Mouse (Mus musculus): ENCODE results near the gene Galns.
"Not testable (repeated sequence)": the region's sequence is repeated elsewhere in the genome, so short reads cannot be mapped to it uniquely, and the experiment has no call there.

Galns gene

DNA sequence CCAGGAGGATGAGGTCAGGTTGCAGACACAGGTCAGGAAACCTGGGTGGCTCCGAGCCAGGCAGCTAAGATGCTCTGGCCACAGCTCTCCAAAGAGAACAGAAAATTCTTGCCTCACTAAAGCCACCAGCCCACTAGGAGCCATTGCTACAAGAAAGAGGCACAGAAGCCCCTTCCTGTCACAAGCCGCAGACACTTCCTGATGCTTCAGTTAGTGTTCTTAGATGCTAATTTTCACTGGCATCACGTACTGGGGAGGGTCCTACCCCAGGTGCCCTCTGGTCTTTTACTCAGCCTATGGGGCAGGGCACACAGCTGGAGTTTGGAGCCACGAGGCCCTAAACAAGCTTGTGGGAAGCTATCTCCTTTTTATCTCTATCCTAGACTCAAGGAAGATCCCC is 15.2 kb downstream of the Galns start:
- no peak for DNase-seq (ENCODE audit: low spot score in 2 of 2)

DNA sequence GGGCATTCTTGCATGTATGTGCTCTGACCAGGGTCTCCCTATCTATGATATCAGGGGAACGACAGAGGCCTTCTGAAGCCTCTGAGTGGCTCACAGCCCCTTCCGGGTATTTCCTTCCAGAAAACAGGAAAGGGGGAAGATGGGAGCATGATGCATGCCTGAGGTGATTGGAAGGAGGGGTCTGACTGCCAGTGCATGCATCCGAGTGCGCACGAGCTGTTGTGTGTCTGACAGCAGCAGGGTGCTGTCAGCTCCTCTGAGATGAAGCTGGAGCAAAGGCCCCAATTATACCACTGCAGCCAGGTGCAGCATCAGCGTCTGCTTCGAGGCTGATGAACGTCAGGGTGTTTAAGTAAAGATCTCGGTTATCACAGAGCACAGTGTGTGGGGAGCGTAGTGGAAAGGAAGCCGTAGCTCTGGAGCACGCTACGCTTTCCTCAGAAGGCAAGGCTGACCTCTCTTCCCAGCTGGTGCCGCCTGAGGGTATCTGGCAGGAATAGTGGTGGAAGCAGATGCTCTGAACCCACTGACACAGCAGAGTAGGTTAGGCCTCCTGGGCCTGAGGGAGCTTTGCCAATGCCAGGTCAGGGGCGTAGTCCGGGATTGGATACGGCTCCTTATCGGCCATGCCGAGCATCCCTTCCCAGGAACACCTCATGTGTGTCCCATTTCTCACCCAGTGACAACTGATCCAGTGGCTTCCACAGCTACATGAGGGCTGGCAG is 17.3 kb downstream of the Galns start:
- DNase-seq (ENCODE audit: low spot score in 2 of 2), result no peak

DNA sequence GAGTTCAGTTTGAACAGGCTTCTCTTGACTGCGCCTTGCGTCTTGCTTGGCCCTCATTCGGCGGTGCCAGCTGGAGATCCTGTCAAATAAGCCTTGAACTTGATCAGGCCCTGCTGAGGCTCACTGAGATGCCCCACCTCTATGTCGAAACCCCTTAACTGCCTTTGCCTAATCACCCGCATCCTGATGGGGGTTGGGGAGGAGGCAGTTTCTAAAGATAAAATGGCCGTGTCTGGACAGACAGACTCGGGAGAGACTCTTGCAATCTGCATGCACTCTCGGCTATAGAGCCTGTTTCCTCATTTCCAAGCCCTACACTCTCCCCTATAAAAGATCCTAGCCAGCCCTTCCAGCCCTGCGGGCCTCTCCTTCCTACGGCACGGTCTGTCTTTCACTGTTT is 18.0 kb downstream of the Galns start:
- no peak for DNase-seq (ENCODE audit: low spot score in 2 of 2)

DNA sequence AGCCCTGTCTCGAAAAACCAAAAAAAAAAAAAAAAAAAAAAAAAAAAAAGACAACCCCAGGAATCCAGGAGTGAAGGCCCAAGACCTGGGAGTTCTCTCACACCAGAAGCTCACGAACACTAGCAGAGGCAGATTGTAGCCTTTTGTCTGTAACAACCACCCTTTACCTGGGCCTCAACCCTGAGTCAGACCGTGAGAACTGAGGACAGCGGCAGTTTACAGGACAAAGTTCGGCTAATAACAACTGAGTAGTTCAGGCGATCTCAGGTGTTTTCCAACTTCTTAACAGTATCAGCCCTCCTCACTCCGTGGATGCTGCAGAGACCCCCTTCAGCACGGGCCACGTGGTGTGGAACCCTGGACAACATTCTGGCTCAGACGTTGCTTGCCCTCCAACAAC is 24.5 kb downstream of the Galns start:
- DNase-seq (ENCODE audit: low spot score in 2 of 2), result no peak

DNA sequence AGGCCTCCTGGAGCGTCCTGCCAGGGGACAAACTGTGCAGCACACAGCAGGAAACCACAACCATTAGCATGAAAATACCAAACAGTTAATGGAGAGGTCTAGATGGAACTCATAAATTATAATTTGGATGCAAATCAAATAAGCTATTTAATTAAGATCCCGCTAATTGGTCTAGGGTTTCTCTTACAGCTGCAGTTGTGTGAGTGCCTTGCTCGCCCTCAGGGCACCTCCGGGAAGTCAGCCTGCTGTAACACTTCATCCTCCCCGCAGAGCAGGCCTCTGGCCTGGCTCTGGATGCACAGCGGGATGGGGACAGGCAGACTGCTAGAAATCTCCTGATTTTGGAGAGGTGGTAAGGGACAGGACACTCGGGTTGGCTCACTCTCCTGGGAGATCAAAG is 25.1 kb downstream of the Galns start:
- DNase-seq (ENCODE audit: low spot score in 2 of 2), result no peak

DNA sequence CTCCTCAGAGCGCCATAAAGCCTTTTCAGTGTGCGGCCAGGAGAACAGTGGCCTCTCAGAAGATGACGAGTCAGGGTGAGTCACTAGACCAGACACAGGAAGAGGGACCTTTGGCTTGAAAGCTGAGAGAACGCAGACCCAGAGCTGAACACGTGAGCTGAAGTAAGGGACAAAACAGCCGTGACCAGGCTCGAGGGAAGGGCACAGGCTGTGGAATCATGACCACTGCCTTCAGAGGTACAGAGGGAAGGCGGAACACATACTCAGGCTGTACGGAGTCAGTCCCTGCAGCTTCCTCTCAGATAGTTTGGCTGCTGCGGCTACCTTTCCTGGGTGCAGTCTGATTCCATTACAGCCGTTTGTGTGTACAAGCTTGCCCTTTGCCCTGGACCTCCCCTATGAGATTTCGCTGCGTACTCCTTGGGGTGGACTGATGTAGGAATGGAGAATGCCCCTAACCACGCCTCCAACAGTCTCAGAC is 25.8 kb downstream of the Galns start:
- DNase-seq (ENCODE audit: low spot score in 2 of 2), result no peak

DNA sequence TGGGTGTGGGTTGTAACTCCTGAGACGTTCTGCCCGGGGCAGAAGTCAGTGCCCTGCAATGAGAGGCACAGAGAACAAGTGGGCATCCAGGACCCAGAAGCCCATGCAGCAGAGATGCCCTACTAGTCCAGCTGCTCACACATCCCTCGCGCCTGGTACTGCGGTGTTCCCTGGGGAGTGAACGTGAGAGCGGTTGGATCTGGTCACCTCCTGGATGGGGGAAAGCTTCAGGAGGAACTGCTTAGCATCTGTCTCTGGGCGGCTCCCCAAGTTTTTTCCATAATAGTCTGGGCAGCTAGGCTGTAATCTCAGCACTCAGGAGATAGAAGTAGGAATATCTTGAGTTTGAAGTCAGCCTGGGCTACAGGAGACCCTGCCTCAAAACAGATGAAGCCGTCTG is 26.3 kb downstream of the Galns start:
- DNase-seq (ENCODE audit: low spot score in 2 of 2), result no peak

DNA sequence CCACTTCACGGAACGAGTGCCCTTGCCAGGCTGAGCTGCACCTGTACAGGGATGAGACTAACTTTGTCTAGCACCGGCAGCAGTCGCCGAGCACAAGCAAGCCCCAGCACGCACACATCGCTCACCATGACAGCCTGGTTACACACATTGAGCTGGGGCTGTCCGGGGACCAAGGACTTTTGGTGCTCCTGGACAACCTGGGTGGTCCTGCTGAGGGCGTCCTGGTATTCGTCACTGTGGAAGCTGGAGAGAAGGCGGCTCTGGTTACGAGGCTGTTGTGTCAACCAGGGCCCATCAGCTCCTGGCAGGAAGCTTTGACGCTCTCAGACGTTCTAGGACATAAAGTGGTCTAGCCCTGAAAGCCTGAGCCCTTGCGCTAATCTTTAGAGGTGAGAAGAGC is 30.3 kb downstream of the Galns start:
- DNase-seq (ENCODE audit: low spot score in 2 of 2), result no peak

DNA sequence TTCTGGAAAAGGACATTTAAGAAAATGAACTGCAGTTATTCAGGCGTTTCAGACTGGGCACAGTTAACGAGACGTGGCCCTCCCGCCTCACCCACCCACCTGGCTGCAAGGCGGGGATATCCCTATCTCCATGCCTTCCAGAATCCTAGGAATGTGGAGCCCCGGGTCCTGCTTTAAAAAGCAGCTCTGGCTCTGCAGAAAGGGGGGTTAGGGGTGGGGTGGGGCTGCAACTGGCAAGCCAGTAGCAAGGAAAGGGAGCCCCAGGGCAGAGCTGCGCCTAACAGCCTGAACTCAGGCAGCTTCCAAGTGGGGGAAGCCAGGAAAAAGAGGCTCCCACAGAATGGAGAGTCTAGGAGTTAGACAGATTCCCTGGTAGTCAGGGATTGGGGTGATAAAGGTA is 32.1 kb downstream of the Galns start:
- no peak for DNase-seq (ENCODE audit: low spot score in 2 of 2)

DNA sequence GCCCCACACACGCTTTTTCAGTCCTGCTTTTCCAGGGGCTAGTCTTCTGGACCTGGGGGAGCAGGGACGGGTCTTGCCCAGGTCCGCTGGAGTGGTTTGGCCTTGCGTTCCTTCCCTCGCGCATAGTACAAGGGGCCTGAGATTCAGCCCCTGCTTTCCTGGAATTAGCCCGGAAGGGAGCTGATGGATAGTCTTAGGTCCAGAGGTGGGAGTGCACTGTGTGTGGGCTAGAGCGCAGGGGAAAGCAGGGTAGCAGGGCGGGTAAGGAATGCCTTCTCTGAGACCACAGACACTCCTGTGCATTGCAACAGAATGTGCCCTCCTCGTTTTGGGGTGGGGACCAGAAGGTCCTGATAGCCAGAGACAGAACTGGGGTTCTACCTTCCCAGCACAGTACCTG is 34.1 kb downstream of the Galns start:
- no peak for DNase-seq (ENCODE audit: low spot score in 2 of 2)

DNA sequence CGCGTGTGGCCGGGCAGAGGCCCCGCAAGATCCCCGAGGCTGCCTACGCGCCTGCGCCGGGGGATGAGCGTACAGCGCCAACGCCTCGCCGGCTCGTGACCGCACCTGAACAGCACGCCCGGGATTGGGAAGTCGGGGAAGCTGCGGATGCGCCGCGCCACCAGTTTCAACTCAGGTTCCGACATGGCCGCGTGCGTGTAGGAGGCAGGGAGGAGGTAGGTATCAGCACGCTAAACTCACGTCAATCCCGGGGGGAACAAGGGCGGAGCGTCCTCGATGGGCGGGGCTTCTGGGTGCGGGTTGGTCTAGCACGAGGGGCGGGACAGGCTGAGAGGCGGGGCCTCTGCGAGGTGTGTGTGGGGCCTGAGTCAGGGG is 34.6 kb downstream of the Galns start, which contains the start of gene Aprt:
Gene Aprt, minus strand, starts transcription at position 262 of the 375 bp plus-strand sequence.
- peak; percentile 89 to 97 for DNase-seq (ENCODE audit: low spot score in 2 of 2)

DNA sequence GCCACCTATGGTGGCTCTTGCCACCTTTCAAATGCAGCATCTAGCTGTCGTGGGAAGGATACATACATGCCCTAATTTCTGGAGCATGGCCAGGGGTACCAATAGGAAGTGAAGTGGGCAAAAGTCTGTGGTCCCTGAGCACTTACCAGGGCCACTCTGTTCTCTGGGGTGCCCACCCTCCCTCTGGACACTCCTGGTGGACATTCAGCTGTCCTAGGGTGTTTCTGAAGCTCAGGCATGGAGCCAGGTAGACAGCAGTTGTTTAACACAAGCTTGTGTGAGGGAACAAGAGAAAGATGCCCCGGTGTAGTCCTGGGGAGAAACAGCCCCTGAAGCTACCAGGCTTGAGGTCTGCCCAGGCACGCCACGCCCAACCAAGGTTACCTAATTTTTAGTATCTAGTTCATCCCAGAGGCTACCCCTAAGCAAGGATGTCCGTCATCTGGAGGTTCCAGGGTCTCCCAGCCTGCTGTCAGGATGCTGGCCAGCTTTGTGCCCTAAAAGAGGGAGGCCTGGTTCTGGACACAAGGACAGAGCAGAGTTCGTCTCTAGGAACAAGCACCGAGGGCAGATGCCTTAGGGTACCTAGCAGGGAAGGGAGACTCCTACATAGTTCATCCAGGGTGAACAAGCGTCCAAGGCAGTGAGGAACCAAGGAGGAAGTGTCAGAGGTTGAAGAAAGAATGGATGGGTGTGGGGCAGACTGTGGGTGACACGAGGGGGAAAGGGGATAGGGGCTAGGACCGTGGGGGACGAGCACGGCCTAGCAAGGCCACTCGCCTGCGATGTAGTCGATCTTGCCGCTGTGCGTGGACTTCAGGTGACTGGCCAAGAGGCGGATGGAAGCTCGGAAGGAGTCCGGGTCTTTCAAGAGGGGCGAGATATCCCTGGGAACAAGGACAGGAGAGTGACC is 35.3 kb downstream of the Galns start:
- no peak for DNase-seq (ENCODE audit: low spot score in 2 of 2)

DNA sequence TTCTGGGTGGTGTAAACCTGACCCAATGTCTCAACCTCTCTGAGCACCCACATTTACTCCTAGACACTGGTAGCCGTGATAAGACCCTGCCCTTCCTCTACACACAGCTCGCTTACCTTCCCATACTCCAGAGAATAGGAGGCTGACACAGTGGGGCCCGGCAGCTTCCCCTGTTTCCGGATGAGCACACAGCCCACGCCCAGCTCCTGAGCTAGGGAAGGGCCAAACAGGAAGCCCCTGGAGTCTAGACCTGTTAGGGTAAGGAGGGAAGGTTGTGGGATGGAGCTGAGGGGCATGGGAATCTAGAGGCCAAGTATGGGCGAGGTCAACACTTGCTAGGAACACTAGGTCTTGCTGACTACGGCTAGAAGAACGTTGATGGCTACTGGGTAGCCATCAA is 36.0 kb downstream of the Galns start:
- DNase-seq (ENCODE audit: low spot score in 2 of 2), result no peak

DNA sequence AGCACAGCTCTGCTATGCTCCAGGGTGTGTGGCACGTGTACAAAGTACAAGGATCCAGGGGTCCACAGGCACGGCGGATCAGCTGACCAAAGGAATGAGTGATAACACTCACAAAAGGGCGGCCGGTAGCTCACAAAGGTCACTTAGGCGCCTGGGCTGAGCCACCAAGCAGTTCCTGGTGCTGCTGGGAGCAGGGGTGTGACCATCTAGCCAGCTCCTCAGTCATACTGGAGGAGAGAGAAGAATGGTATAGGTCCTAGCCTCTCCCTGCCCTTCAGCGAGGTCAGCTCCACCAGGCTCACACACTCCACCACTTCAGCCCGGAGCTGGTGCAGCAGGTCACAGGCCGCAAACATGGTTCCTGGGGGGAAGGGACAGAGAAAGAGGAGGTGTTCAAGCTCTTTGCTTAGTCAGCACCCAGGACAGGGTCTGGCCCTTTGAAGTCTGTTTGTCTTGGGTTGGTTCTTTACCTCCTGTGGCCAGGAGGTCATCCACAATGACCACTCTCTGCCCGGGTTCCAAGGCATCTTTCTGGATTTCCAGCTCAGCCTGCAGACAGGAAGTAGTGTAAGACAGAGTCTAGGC is 36.5 kb downstream of the Galns start:
- no peak for DNase-seq (ENCODE audit: low spot score in 2 of 2)

DNA sequence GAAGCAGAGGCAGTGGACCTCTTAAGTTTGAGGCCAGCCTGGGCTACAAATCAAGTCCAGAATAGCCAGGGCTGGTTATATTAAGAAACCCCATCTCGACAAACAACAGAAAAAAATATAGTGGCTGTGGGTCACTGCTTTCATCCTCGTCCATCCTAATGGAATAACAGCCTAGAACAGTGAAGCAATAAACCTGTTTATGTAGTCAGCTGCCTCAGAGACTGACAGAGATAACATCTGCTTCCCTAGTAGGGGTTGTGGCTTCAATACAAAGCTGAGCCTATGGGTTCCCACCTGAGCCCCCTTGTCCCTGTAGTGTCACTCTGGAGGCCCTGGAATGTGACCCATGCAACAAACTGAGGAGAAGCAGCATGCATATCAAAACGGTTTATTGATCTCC is 37.0 kb downstream of the Galns start:
- no peak for DNase-seq (ENCODE audit: low spot score in 2 of 2)

DNA sequence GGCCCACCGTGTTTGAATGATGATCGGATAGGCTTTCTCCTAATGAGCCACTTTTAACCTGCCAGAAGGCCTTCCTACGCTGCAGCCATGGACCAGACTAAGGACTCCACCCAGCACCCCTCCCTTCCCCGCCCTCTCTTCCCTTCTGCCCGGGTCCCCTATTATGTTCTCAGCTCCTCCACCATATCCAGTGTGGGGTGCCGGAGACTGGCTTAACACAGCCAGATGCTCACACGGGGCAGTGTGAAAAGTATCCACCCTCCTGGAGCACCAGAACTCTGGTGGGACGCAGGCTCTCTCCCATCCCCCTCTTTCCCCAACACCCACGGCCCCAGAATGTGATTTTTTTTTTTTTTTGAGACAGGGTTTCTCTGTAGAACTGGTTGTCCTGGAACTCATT is 37.7 kb downstream of the Galns start:
- no peak for DNase-seq (ENCODE audit: low spot score in 2 of 2)

DNA sequence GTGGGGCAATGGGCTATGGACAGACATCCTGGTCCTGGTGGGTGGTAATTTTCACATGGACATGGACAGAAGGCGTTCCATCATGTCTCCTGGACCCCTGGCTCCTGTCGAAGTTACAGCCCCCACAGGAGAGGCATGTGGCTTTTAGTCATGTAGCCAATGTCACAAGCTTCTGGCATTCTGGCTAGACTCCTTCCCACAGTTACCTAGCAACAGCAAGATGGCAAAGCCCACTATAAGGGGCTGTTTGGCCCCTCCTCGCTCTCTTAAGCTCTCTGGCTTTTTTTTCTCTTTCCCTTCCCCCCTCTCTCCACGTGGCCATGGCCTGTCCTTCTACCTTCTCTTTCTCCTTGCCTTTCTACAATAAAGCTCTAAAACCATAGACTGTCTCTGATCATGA is 38.1 kb downstream of the Galns start:
- not testable (repeated sequence) for DNase-seq (ENCODE audit: low spot score in 2 of 2)

DNA sequence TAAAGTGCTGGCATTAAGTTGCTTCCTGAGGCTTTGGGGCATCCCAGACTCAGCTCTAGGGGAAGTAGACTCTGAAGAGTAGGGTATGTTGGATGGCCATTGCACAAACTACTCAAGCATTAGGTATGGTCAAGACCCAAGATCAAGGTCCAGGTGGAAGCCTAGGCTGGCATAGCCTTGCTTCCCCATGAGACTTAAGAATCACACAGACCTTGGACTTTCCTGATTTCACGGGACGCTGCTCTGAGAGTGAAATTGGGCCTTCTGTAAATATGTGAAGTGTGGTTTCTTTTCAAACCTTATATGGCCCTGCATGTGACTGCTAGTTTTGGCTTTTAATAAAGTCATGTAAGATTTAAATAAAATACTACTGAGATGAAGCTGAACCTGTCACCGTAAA is 38.5 kb downstream of the Galns start:
- DNase-seq (ENCODE audit: low spot score in 2 of 2), result no peak

DNA sequence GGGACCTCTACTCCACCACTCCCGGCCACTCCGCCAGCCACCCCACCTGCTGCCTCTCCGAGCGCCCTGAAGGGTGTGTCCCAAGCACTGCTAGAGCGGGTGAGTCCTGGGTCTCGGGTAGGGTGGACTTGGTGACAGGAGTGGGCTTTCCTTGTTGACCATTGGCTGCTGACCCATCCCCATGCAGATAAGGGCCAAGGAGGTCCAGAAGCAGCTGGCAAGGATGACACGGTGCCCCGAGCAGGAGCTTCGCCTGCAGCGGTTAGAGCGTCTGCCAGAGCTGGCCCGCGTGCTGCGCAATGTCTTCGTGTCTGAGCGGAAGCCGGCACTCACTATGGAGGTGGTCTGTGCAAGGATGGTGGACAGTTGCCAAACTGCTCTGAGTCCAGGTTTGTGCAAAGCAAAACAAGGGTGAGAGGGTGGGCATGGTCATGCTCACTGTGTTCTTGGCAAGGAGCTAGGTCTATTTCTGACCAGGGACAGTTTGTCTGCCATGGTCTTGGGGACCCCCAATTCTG is 39.5 kb downstream of the Galns start:
- DNase-seq (ENCODE audit: low spot score in 2 of 2), result no peak

DNA sequence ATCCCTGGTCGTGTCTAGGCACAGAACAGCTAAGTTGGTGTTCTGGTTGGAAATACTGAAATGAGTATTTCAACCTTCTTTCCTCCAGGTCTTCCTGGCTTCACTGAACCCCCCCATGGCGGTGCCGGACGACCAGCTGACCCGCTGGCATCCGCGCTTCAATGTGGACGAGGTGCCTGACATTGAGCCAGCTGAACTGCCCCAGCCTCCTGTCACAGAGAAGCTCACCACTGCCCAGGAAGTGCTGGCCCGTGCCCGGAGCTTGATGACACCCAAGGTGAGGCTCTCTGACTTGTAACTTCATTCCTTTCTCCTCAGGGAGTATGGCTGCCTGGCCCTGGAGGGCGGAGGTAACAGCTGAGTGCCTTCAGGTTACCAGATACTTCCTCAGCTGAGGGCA is 40.1 kb downstream of the Galns start:
- DNase-seq (ENCODE audit: low spot score in 2 of 2), result no peak

DNA sequence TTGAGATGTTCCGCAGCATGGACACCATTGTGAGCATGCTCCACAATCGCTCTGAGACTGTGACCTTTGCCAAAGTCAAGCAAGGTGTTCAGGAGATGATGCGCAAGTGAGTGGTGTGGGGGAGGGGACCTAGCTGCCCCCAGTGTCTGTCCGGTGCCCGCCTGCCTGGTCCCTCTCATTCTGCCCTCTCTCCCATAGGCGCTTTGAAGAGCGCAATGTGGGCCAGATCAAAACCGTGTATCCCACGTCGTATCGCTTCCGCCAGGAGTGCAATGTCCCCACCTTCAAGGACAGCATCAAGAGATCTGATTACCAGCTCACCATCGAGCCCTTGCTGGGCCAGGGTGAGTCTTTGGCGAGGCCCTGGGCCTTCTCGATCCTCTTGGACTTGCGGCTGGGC is 41.3 kb downstream of the Galns start:
- DNase-seq (ENCODE audit: low spot score in 2 of 2), result no peak

DNA sequence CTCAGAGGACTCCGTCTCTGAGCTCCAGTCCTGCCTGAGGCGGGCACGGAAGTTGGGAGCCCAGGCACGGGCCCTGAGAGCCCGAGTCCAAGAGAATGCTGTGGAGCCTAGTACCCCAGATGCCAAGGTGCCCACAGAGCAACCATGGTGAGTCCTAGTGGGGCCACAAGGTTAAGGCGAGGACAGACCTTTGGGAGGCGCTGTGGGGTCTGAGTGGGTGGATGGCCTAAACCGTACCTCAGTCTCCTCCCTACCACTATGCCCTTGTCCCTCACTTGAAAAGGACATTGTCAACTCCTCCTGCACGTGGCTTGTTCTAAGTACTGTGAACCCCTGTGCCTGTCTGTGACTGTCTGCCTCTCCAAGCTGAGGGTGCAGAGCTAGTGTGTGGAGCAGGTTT is 41.9 kb downstream of the Galns start:
- DNase-seq (ENCODE audit: low spot score in 2 of 2), result no peak
